17 mouse cellular contexts compared by ENCODE assay signal in genomic region chr9:92545021-92545420, GRCm38 (mm10). TPM values are rescaled to one million over a fixed set of nuclear protein-coding genes. Genes with fewer than 3 reads are reported as not detected.
DNase-seq lines count a peak whose midpoint lies in the region; ATAC-seq and TF ChIP-seq lines count a peak whose summit lies in the region.
"Had no signal": no experiment of that assay in that cellular context is flagged by ENCODE, and none has a peak within 500 bp of the region (broad histone marks: within the 10 kb centered on the region; RNA-seq: fewer than 3 reads in every experiment).

No protein-coding gene starts in this region.

- H3K9me3 ChIP-seq in heart, postnatal 0 days (replicated peaks; ENCODE audit: control insufficient read depth, low read length) = no peaks in the 10 kb centered on the region
- H3K9me3 ChIP-seq in lung, embryonic 15.5 days = no peaks in the 10 kb centered on the region
- H3K9me3 ChIP-seq in intestine, embryonic 16.5 days (ENCODE audit: control insufficient read depth, low read length) = no peaks in the 10 kb centered on the region
- H3K9me3 ChIP-seq in stomach, embryonic 15.5 days = no peaks in the 10 kb centered on the region
- H3K9me3 ChIP-seq: liver, embryonic 12.5 days; midbrain, embryonic 12.5 days had no signal

- TF ChIP-seq EP300 in heart, postnatal 0 days (IDR thresholded peaks at IDR 0.05; ENCODE audit: low read depth) = no peak

- H3K27ac ChIP-seq in heart, postnatal 0 days (ENCODE audit: low read depth) = peak overlapping the region; percentile 17; the same call in 1 of the 2 replicates
- no peak overlapping the region; the same call in 1 of the 2 replicates for H3K27ac ChIP-seq in lung, embryonic 15.5 days
- H3K27ac ChIP-seq in intestine, embryonic 16.5 days (ENCODE audit: low read length) = no peak overlapping the region
- peak overlapping the region; percentile 26; the same call in 1 of the 2 replicates for H3K27ac ChIP-seq in stomach, embryonic 15.5 days
- H3K27ac ChIP-seq: liver, embryonic 12.5 days; midbrain, embryonic 12.5 days had no signal

- no peak overlapping the region for H3K9ac ChIP-seq in heart, postnatal 0 days (replicated peaks; ENCODE audit: low read depth, low read length)
- no peak overlapping the region for H3K9ac ChIP-seq in lung, embryonic 15.5 days
- H3K9ac ChIP-seq in intestine, embryonic 16.5 days (ENCODE audit: low read depth, low read length) = 0 out of 2 replicates have a peak overlapping the region, but pooled peaks have one; percentile 20
- H3K9ac ChIP-seq in stomach, embryonic 15.5 days = no peak overlapping the region
- H3K9ac ChIP-seq: forebrain, postnatal 0 days; liver, embryonic 12.5 days; midbrain, embryonic 12.5 days had no signal

- TF ChIP-seq CTCF in heart, postnatal 0 days (IDR thresholded peaks at IDR 0.05; ENCODE audit: low read depth) = no peak

- WGBS in heart, postnatal 0 days = 33% methylated on average over 6 of the region's 6 CpGs
- WGBS in lung, embryonic 15.5 days = 43% methylated on average over 6 of the region's 6 CpGs
- 65% methylated on average over 6 of the region's 6 CpGs for WGBS in intestine, embryonic 16.5 days
- WGBS in stomach, embryonic 15.5 days = 53% methylated on average over 6 of the region's 6 CpGs

- H3K36me3 ChIP-seq in heart, postnatal 0 days (replicated peaks; ENCODE audit: control insufficient read depth, insufficient read depth, low read length) = no peaks in the 10 kb centered on the region; the same call in 1 of the 2 replicates
- no peaks in the 10 kb centered on the region for H3K36me3 ChIP-seq in lung, embryonic 15.5 days
- H3K36me3 ChIP-seq in intestine, embryonic 16.5 days (ENCODE audit: control insufficient read depth, insufficient read depth, low read length) = no peaks in the 10 kb centered on the region
- no peaks in the 10 kb centered on the region for H3K36me3 ChIP-seq in stomach, embryonic 15.5 days
- H3K36me3 ChIP-seq: liver, embryonic 12.5 days; midbrain, embryonic 12.5 days had no signal

- ATAC-seq in heart, postnatal 0 days (ENCODE audit: insufficient read depth, low read depth) = no peak
- no peak for ATAC-seq in lung, embryonic 15.5 days (ENCODE audit: borderline replicate concordance, extremely low read depth, low FRiP score, low TSS enrichment)
- no peak for ATAC-seq in intestine, embryonic 16.5 days
- ATAC-seq in stomach, embryonic 15.5 days (ENCODE audit: insufficient read depth, low FRiP score, low read depth) = no peak
- no peak for ATAC-seq in frontal cortex, adult (ENCODE audit: low TSS enrichment)
- ATAC-seq: activated CD4-positive, CD25-positive, alpha-beta regulatory T cell, adult 4 months; forebrain, postnatal 0 days; inflammation-experienced regulatory T-cells, adult 6 months; liver, embryonic 12.5 days had no signal

- H3K4me1 ChIP-seq in heart, postnatal 0 days (ENCODE audit: control insufficient read depth, insufficient read depth) = peaks cover 32% of the 10 kb centered on the region
- peaks cover 62% of the 10 kb centered on the region for H3K4me1 ChIP-seq in lung, embryonic 15.5 days
- H3K4me1 ChIP-seq in intestine, embryonic 16.5 days (ENCODE audit: control insufficient read depth, insufficient read depth, low read length) = peaks cover 22% of the 10 kb centered on the region
- H3K4me1 ChIP-seq in stomach, embryonic 15.5 days = peaks cover 29% of the 10 kb centered on the region

- intact Hi-C loops in heart, postnatal 25 days (cut with DNase I) = loop anchor here (5.0 kb wide), 1 partner anchor 52 kb away; no protein-coding TSS in a partner anchor

- no peak overlapping the region for H3K4me3 ChIP-seq in heart, postnatal 0 days (ENCODE audit: low read depth, low read length)
- no peak overlapping the region for H3K4me3 ChIP-seq in lung, embryonic 15.5 days
- H3K4me3 ChIP-seq in intestine, embryonic 16.5 days (ENCODE audit: low read length) = no peak overlapping the region
- no peak overlapping the region for H3K4me3 ChIP-seq in stomach, embryonic 15.5 days (replicated peaks)
- H3K4me3 ChIP-seq: liver, embryonic 12.5 days; midbrain, embryonic 12.5 days had no signal

- peak overlapping the region; percentile 90 for H3K4me2 ChIP-seq in heart, postnatal 0 days (ENCODE audit: low read depth, low read length)
- H3K4me2 ChIP-seq in lung, embryonic 15.5 days = peak overlapping the region; percentile 76
- peak overlapping the region; percentile 38; the same call in 1 of the 2 replicates for H3K4me2 ChIP-seq in intestine, embryonic 16.5 days (ENCODE audit: low read depth, low read length)
- peak overlapping the region; percentile 73 for H3K4me2 ChIP-seq in stomach, embryonic 15.5 days
- H3K4me2 ChIP-seq: liver, embryonic 12.5 days; midbrain, embryonic 12.5 days had no signal

- no peak for DNase-seq in heart, postnatal 0 days (ENCODE audit: low spot score)
- no peak for DNase-seq in heart, postnatal 25 days (ENCODE audit: low spot score)
- DNase-seq in lung, postnatal 36 days = no peak
- no peak for DNase-seq in adrenal gland, postnatal 14 days
- DNase-seq: cerebellum, postnatal 14 days; forebrain, postnatal 0 days; gastrocnemius, postnatal 25 days; lung, postnatal 4 days; retina, postnatal 1 day had no signal

- no peaks in the 10 kb centered on the region for H3K27me3 ChIP-seq in heart, postnatal 0 days (ENCODE audit: control insufficient read depth, insufficient read depth, low read length)
- H3K27me3 ChIP-seq in lung, embryonic 15.5 days = no peaks in the 10 kb centered on the region
- no peaks in the 10 kb centered on the region for H3K27me3 ChIP-seq in intestine, embryonic 16.5 days (replicated peaks; ENCODE audit: control insufficient read depth, insufficient read depth, low read length)
- H3K27me3 ChIP-seq in stomach, embryonic 15.5 days (replicated peaks) = no peaks in the 10 kb centered on the region
- H3K27me3 ChIP-seq: midbrain, embryonic 12.5 days had no signal

RNA-seq across cellular contexts. Expression of gene Plod2, which starts 3.0 kb away (rescaled TPM):
- total RNA-seq in heart, postnatal 0 days (2014; rRNA removed; ENCODE audit: low replicate concordance) = 22.1 and 22.4 TPM in 2 replicates
- 11.5 and 13.1 TPM in 2 replicates for polyA plus RNA-seq in heart, postnatal 0 days (2015; fragmentation: Nextera tagmentation; extraction: Ambion mirVana)
- total RNA-seq in heart, postnatal 25 days (2021) = 10 to 100 TPM; 17.2 to 20.9 TPM
- 48.4 and 49.0 TPM in 2 replicates for polyA plus RNA-seq in lung, embryonic 15.5 days (2015; fragmentation: Nextera tagmentation; extraction: Ambion mirVana)
- polyA plus RNA-seq in intestine, embryonic 16.5 days (2015; fragmentation: Nextera tagmentation; extraction: Ambion mirVana) = 42.0 and 42.2 TPM in 2 replicates
- polyA plus RNA-seq in stomach, embryonic 15.5 days (2015; fragmentation: Nextera tagmentation; extraction: Ambion mirVana) = 39.4 and 41.4 TPM in 2 replicates
- total RNA-seq in adrenal gland, postnatal 14 days (2021) = 182 and 200 TPM in 2 replicates

Comparison
In these comparisons a context has a peak if more than half of its experiments do, and no peak if none do; other contexts are left out.
1. H3K27ac ChIP-seq: peak in heart, postnatal 0 days (single experiment) and stomach, embryonic 15.5 days (single experiment); none in lung, embryonic 15.5 days (single experiment) and intestine, embryonic 16.5 days (single experiment).
2. H3K4me2 ChIP-seq: peak in every context shown above with its lines; median percentile 90 in heart, postnatal 0 days; 76 in lung, embryonic 15.5 days; 73 in stomach, embryonic 15.5 days; 38 in intestine, embryonic 16.5 days.